Mouse (Mus musculus) E14TG2a.4 (cell line): ENCODE data around the gene Osbp2.

ENCODE experiments used
- CTCF ChIP-seq: conservative IDR thresholded peaks from 2 replicates; pipeline ENCODE4 v1.5.1; 2014; ENCODE audit warnings: low read length
- POU5F1 ChIP-seq: IDR thresholded peaks from 2 replicates; pipeline ENCODE4 v1.6.1; 2014; ENCODE audit warnings: low read length, borderline replicate concordance

- TF ChIP-seq CTCF (no peak), POU5F1 (no peak)
These were observed 14.0 kb downstream of the Osbp2 start for GRCm38 (mm10) chr11:3849469-3850314.
